Mouse (Mus musculus): Measurements from ENCODE around the gene Kbtbd12. TPM values are rescaled to one million over a fixed set of nuclear protein-coding genes. Genes with fewer than 3 reads are reported as not detected.

The Kbtbd12 gene
- not detected for polyA plus RNA-seq (2017; shearing (Covaris generic))

DNA sequence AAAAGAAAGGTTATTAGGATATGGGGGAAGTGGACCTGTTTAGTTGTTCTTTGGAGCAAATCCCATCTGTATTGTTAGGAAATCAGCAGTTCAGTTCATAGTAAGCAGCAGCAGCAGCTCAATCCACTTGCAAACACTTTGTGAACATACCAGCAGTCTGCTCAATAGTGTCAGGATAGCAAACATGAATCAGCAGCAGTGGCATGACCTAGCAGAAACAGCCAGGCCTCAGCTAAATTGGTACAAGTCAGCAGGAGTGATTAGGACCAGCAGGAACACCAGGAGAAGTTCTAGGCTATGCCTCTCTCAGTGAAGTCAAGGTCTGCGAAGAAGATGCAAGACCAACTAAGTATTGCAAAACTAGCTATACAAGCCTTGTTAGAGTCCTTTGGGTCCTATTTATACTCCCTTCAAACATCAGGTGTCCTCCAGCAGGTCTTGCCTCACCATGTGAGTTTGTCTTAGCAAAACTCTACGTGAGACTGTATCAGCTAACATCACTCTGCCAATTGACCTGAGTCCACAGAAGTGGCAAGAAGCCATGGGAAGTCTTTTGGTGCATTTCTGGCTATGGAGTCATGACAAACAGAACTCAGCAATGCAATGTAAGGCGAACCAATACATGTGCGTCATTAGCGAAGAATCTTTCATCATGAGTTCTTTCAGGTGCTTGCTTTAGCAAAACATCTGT is at the start of gene Kbtbd12:
Gene Kbtbd12 (minus strand): TSS at position 340 of the 691 bp plus-strand sequence.

GRCm38 (mm10) chr6:88518404-88519263 is 119.1 kb downstream of the Kbtbd12 start, which contains the start of gene Sec61a1:
Sec61a1 (minus strand) TSS chr6:88518905.

Other genes starting within 250 kb of the Kbtbd12 start
- gene Eefsec, start 191.4 kb downstream of the Kbtbd12 start, polyA plus RNA-seq (2017; shearing (Covaris generic)): 34.0 TPM
- 91.7 TPM for gene Ruvbl1, start 172.5 kb downstream of the Kbtbd12 start, polyA plus RNA-seq (2017; shearing (Covaris generic))
- gene Sec61a1, start 119.0 kb downstream of the Kbtbd12 start, polyA plus RNA-seq (2017; shearing (Covaris generic)): 263 TPM
- gene Mgll, start 86.5 kb upstream of the Kbtbd12 start, polyA plus RNA-seq (2017; shearing (Covaris generic)): 0.43 TPM
- gene Abtb1, start 204.0 kb upstream of the Kbtbd12 start, polyA plus RNA-seq (2017; shearing (Covaris generic)): 104 TPM
- not detected for gene Podxl2, start 237.1 kb upstream of the Kbtbd12 start, polyA plus RNA-seq (2017; shearing (Covaris generic))